Mouse (Mus musculus) forebrain, postnatal 0 days (tissue): Measurements from ENCODE around the gene Cd59a. TPM values are rescaled to one million over a fixed set of nuclear protein-coding genes. Genes with fewer than 3 reads are reported as not detected.
"Not testable (repeated sequence)": the region's sequence is repeated elsewhere in the genome, so short reads cannot be mapped to it uniquely, and the experiment has no call there.

Source experiments
- ATAC-seq: fragments of 200-750 bp; cut with Nextera tagmentation; 2 replicates; pipeline ENCODE4 v1.8.0; 2017; ENCODE audit warnings: mild to moderate bottlenecking, moderate library complexity
- DNase-seq: peaks from one replicate; pipeline ENCODE4 v3.0.0-alpha.2; 2015
- H3K27ac ChIP-seq: fragments of 300-500 bp; sonication (generic); 2 replicates; pipeline ENCODE4 v1.5.1; 2014; ENCODE audit warnings: low read depth, mild to moderate bottlenecking, antibody characterized with exemption, low read length, moderate library complexity, mixed read lengths
- H3K27me3 ChIP-seq: fragments of 300-500 bp; sonication (generic); 2 replicates; pipeline ENCODE4 v1.6.1; 2014; ENCODE audit warnings: mild to moderate bottlenecking, low read length, mixed read lengths; ENCODE audit not compliant: insufficient read depth
- H3K36me3 ChIP-seq: fragments of 300-500 bp; sonication (generic); 2 replicates; pipeline ENCODE4 v1.6.1; 2014; ENCODE audit warnings: mild to moderate bottlenecking, moderate library complexity; ENCODE audit not compliant: insufficient read depth
- H3K4me1 ChIP-seq: fragments of 300-500 bp; sonication (generic); 2 replicates; pipeline ENCODE4 v1.6.1; 2014; ENCODE audit warnings: antibody characterized with exemption; ENCODE audit not compliant: insufficient read depth
- H3K4me2 ChIP-seq: fragments of 300-500 bp; sonication (generic); 2 replicates; pipeline ENCODE4 v1.6.1; 2014; ENCODE audit warnings: low read depth, mild to moderate bottlenecking, moderate library complexity
- H3K4me3 ChIP-seq: fragments of 300-500 bp; sonication (generic); 2 replicates; pipeline ENCODE4 v1.5.1; 2014; ENCODE audit warnings: low read depth, low read length, mixed read lengths
- H3K9ac ChIP-seq: fragments of 300-500 bp; sonication (generic); 2 replicates; pipeline ENCODE4 v1.6.1; 2014; ENCODE audit warnings: mild to moderate bottlenecking
- H3K9me3 ChIP-seq: fragments of 300-500 bp; sonication (generic); 2 replicates; pipeline ENCODE4 v1.6.1; 2016; ENCODE audit warnings: low read length
- CTCF ChIP-seq: sonication (generic); IDR thresholded peaks from 2 replicates; pipeline ENCODE4 v1.5.1; 2016; ENCODE audit warnings: antibody characterized with exemption, control low read depth, low read depth
- WGBS: fragments of 180-500 bp; shearing (Covaris S2); extraction: QIAGEN DNeasy Blood & Tissue Kit; methylation state at CpG from one replicate; pipeline ENCODE4 v1.1.7; 2014; 5-methylcytosine and 5-hydroxymethylcytosine counted together
- polyA plus RNA-seq: library from polyadenylated mRNA; unstranded; fragments of >200 nt; fragmentation: Nextera tagmentation; extraction: Ambion mirVana; gene quantifications from 2 replicates; pipeline ENCODE4 v1.2.1, GENCODE M21; 2015
- total RNA-seq: library from RNA; depleted of rRNA; stranded (reverse); fragments of >200 nt; gene quantifications from 2 replicates; pipeline ENCODE4 v1.2.3, GENCODE M21; 2014

The Cd59a gene
- total and polyA plus RNA-seq, 2 experiments from 2014 or later, result 5.2 to 11.0 TPM

GRCm38 (mm10) chr2:104096256-104096655 lies 655 bp downstream of the Cd59a start:
- H3K9ac ChIP-seq, result peak overlapping the region; percentile 42; the same call in 1 of the 2 replicates
- H3K27me3 ChIP-seq, result no peaks in the 10 kb centered on the region
- DNase-seq (no peak), ATAC-seq (peak; percentile 18; the same call in 1 of the 2 replicates)
- H3K4me3 ChIP-seq, result peak overlapping the region; percentile 24
- WGBS, result 41% methylated on average over 10 of the region's 10 CpGs
- H3K36me3 ChIP-seq, result no peaks in the 10 kb centered on the region
- no peaks in the 10 kb centered on the region for H3K4me1 ChIP-seq
- TF ChIP-seq CTCF, result no peak
- no peaks in the 10 kb centered on the region for H3K9me3 ChIP-seq
- peak overlapping the region; percentile 6; the same call in 1 of the 2 replicates for H3K27ac ChIP-seq
- H3K4me2 ChIP-seq, result peak overlapping the region; percentile 48

GRCm38 (mm10) chr2:104096796-104097195 lies 1.2 kb downstream of the Cd59a start:
- not testable (repeated sequence) for H3K27ac ChIP-seq, H3K4me2 ChIP-seq, H3K9ac ChIP-seq, H3K4me3 ChIP-seq, H3K27me3 ChIP-seq, DNase-seq, H3K9me3 ChIP-seq, ATAC-seq, H3K36me3 ChIP-seq, H3K4me1 ChIP-seq
- 59% methylated on average over 1 of the region's 1 CpGs for WGBS

GRCm38 (mm10) chr2:104097396-104097795 lies 1.8 kb downstream of the Cd59a start:
- not testable (repeated sequence) for H3K27ac ChIP-seq, ATAC-seq, H3K9me3 ChIP-seq, H3K4me2 ChIP-seq, DNase-seq, H3K27me3 ChIP-seq, H3K36me3 ChIP-seq, H3K9ac ChIP-seq, H3K4me3 ChIP-seq, H3K4me1 ChIP-seq
- WGBS, result 95% methylated on average over 4 of the region's 4 CpGs

- Histone ChIP-seq H3K4me3 (no peak overlapping the region), H3K4me2 (no peak overlapping the region), H3K27ac (no peak overlapping the region), H3K27me3 (no peaks in the 10 kb centered on the region), H3K4me1 (no peaks in the 10 kb centered on the region), H3K36me3 (no peaks in the 10 kb centered on the region), H3K9me3 (no peaks in the 10 kb centered on the region), H3K9ac (no peak overlapping the region)
- ATAC-seq (no peak), DNase-seq (no peak)
- WGBS, result 47% methylated on average over 3 of the region's 3 CpGs
- no peak for TF ChIP-seq CTCF
These were observed 3.1 kb downstream of the Cd59a start for GRCm38 (mm10) chr2:104098529-104099230.

GRCm38 (mm10) chr2:104099231-104099585 lies 3.6 kb downstream of the Cd59a start:
- H3K27me3 ChIP-seq, result no peaks in the 10 kb centered on the region
- no peak for TF ChIP-seq CTCF
- WGBS, result 97% methylated on average over 2 of the region's 2 CpGs

GRCm38 (mm10) chr2:104099946-104100345 lies 4.3 kb downstream of the Cd59a start:
- 50% methylated on average over 1 of the region's 1 CpGs for WGBS
- H3K4me2 ChIP-seq, result no peak overlapping the region
- H3K4me1 ChIP-seq, result no peaks in the 10 kb centered on the region
- TF ChIP-seq CTCF, result no peak
- H3K27ac ChIP-seq, result no peak overlapping the region
- no peaks in the 10 kb centered on the region for H3K27me3 ChIP-seq
- H3K9me3 ChIP-seq, result no peaks in the 10 kb centered on the region
- DNase-seq, result no peak
- H3K9ac ChIP-seq, result no peak overlapping the region
- H3K4me3 ChIP-seq, result no peak overlapping the region
- no peaks in the 10 kb centered on the region for H3K36me3 ChIP-seq
- no peak for ATAC-seq

More at GRCm38 (mm10) chr2:104099231-104099585, 3.6 kb downstream of the Cd59a start:
- H3K4me2 ChIP-seq, result no peak overlapping the region
- no peaks in the 10 kb centered on the region for H3K4me1 ChIP-seq
- no peaks in the 10 kb centered on the region for H3K36me3 ChIP-seq
- no peak for ATAC-seq
- no peak overlapping the region for H3K9ac ChIP-seq
- H3K27ac ChIP-seq, result no peak overlapping the region
- no peaks in the 10 kb centered on the region for H3K9me3 ChIP-seq
- no peak for DNase-seq
- H3K4me3 ChIP-seq, result no peak overlapping the region

- ATAC-seq (no peak), DNase-seq (no peak)
- TF ChIP-seq CTCF, result no peak
- Histone ChIP-seq H3K9ac (no peak overlapping the region), H3K4me3 (no peak overlapping the region), H3K36me3 (no peaks in the 10 kb centered on the region), H3K4me1 (no peaks in the 10 kb centered on the region), H3K9me3 (no peaks in the 10 kb centered on the region), H3K4me2 (no peak overlapping the region), H3K27me3 (no peaks in the 10 kb centered on the region), H3K27ac (no peak overlapping the region)
- WGBS, result 88% methylated on average over 6 of the region's 6 CpGs
These were observed 9.2 kb downstream of the Cd59a start for GRCm38 (mm10) chr2:104104800-104105199.

- not testable (repeated sequence) for H3K9me3 ChIP-seq, H3K36me3 ChIP-seq, H3K9ac ChIP-seq, ATAC-seq, H3K4me2 ChIP-seq, DNase-seq, H3K4me1 ChIP-seq, H3K27ac ChIP-seq, H3K4me3 ChIP-seq, H3K27me3 ChIP-seq
- WGBS, result 92% methylated on average over 2 of the region's 2 CpGs
These were observed 13.4 kb downstream of the Cd59a start for GRCm38 (mm10) chr2:104109021-104109420.
